Mouse (Mus musculus): ENCODE measurements around the gene Hdac11. TPM values are rescaled to one million over a fixed set of nuclear protein-coding genes. Genes with fewer than 3 reads are reported as not detected.
"Not testable (repeated sequence)": the region's sequence is repeated elsewhere in the genome, so short reads cannot be mapped to it uniquely, and the experiment has no call there.

The Hdac11 gene
- polyA plus RNA-seq, 1 experiment, result 0.46 TPM

- no peaks in the 10 kb centered on the region for H3K27me3 ChIP-seq (replicated peaks)
- peak overlapping the region; percentile 94 for H3K4me3 ChIP-seq (replicated peaks)
- TF ChIP-seq GATA1 (IDR thresholded peaks at IDR 0.05; ENCODE audit: borderline replicate concordance, low read length), result no peak
- TF ChIP-seq FLI1 (IDR thresholded peaks at IDR 0.05; ENCODE audit: low read length), result no peak
- 0 out of 2 replicates have a peak, but pooled peaks cover 2% of the 10 kb centered on the region for H3K9me3 ChIP-seq
- peaks cover 60% of the 10 kb centered on the region for H3K4me1 ChIP-seq
- peaks cover 6% of the 10 kb centered on the region for H3K36me3 ChIP-seq (replicated peaks; ENCODE audit: low read length)
These were observed 40.6 kb upstream of the Hdac11 start for GRCm38 (mm10) chr6:91115863-91116243.

- H3K36me3 ChIP-seq (replicated peaks; ENCODE audit: low read length), result peaks cover 6% of the 10 kb centered on the region
- no peak for TF ChIP-seq GATA1 (IDR thresholded peaks at IDR 0.05; ENCODE audit: borderline replicate concordance, low read length)
- no peak for TF ChIP-seq FLI1 (IDR thresholded peaks at IDR 0.05; ENCODE audit: low read length)
- H3K4me1 ChIP-seq, result peaks cover 54% of the 10 kb centered on the region
- H3K4me3 ChIP-seq (replicated peaks), result peak within 1 kb of the TSS; percentile 94
- peaks cover 7% of the 10 kb centered on the region for H3K9me3 ChIP-seq
- H3K27me3 ChIP-seq (replicated peaks), result no peaks in the 10 kb centered on the region
These were observed 40.0 kb upstream of the Hdac11 start, which contains the start of gene Nup210 for GRCm38 (mm10) chr6:91116244-91117145. Gene Nup210 (minus strand): TSS chr6:91116829.

GRCm38 (mm10) chr6:91117149-91117548, 39.3 kb upstream of the Hdac11 start:
- TF ChIP-seq FLI1 (IDR thresholded peaks at IDR 0.05; ENCODE audit: low read length), result no peak
- TF ChIP-seq GATA1 (IDR thresholded peaks at IDR 0.05; ENCODE audit: borderline replicate concordance, low read length), result no peak
- H3K4me1 ChIP-seq, result peaks cover 48% of the 10 kb centered on the region
- peak overlapping the region; percentile 94 for H3K4me3 ChIP-seq (replicated peaks)
- peaks cover 3% of the 10 kb centered on the region for H3K36me3 ChIP-seq (replicated peaks; ENCODE audit: low read length)
- peaks cover 2% of the 10 kb centered on the region for H3K27me3 ChIP-seq (replicated peaks)
- peaks cover 13% of the 10 kb centered on the region for H3K9me3 ChIP-seq

GRCm38 (mm10) chr6:91118526-91118925, 37.9 kb upstream of the Hdac11 start:
- peaks cover 42% of the 10 kb centered on the region for H3K4me1 ChIP-seq
- no peak for TF ChIP-seq FLI1 (IDR thresholded peaks at IDR 0.05; ENCODE audit: low read length)
- no peak for TF ChIP-seq GATA1 (IDR thresholded peaks at IDR 0.05; ENCODE audit: borderline replicate concordance, low read length)
- no peak overlapping the region for H3K4me3 ChIP-seq (replicated peaks)
- H3K27me3 ChIP-seq (replicated peaks), result peaks cover 4% of the 10 kb centered on the region
- peaks cover 12% of the 10 kb centered on the region for H3K9me3 ChIP-seq
- no peaks in the 10 kb centered on the region for H3K36me3 ChIP-seq (replicated peaks; ENCODE audit: low read length)

- no peaks in the 10 kb centered on the region for H3K36me3 ChIP-seq (replicated peaks; ENCODE audit: low read length)
- H3K4me1 ChIP-seq, result peaks cover 32% of the 10 kb centered on the region
- peaks cover 13% of the 10 kb centered on the region for H3K27me3 ChIP-seq (replicated peaks)
- H3K9me3 ChIP-seq, result peaks cover 12% of the 10 kb centered on the region
- no peak overlapping the region for H3K4me3 ChIP-seq (replicated peaks)
- TF ChIP-seq FLI1 (IDR thresholded peaks at IDR 0.05; ENCODE audit: low read length), result no peak
- TF ChIP-seq GATA1 (IDR thresholded peaks at IDR 0.05; ENCODE audit: borderline replicate concordance, low read length), result no peak
These were observed 36.3 kb upstream of the Hdac11 start for GRCm38 (mm10) chr6:91120206-91120605.

- H3K4me1 ChIP-seq, result peaks cover 23% of the 10 kb centered on the region
- peaks cover 17% of the 10 kb centered on the region for H3K27me3 ChIP-seq (replicated peaks)
- not testable (repeated sequence) for H3K36me3 ChIP-seq (replicated peaks; ENCODE audit: low read length); H3K4me3 ChIP-seq (replicated peaks)
- H3K9me3 ChIP-seq, result peaks cover 12% of the 10 kb centered on the region
These were observed 35.4 kb upstream of the Hdac11 start for GRCm38 (mm10) chr6:91121089-91121488.

GRCm38 (mm10) chr6:91123453-91123852, 33.0 kb upstream of the Hdac11 start:
- H3K4me3 ChIP-seq (replicated peaks), result no peak overlapping the region
- H3K27me3 ChIP-seq (replicated peaks), result peaks cover 31% of the 10 kb centered on the region
- H3K9me3 ChIP-seq, result peaks cover 12% of the 10 kb centered on the region
- TF ChIP-seq GATA1 (IDR thresholded peaks at IDR 0.05; ENCODE audit: borderline replicate concordance, low read length) (no peak), FLI1 (IDR thresholded peaks at IDR 0.05; ENCODE audit: low read length) (no peak)
- H3K36me3 ChIP-seq (replicated peaks; ENCODE audit: low read length), result no peaks in the 10 kb centered on the region
- peaks cover 16% of the 10 kb centered on the region for H3K4me1 ChIP-seq

GRCm38 (mm10) chr6:91124286-91125227, 31.9 kb upstream of the Hdac11 start:
- Histone ChIP-seq H3K9me3 (peaks cover 17% of the 10 kb centered on the region), H3K4me1 (peaks cover 22% of the 10 kb centered on the region), H3K36me3 (replicated peaks; ENCODE audit: low read length) (no peaks in the 10 kb centered on the region), H3K27me3 (replicated peaks) (peaks cover 36% of the 10 kb centered on the region), H3K4me3 (replicated peaks) (peak overlapping the region; percentile 5)
- no peak for TF ChIP-seq FLI1 (IDR thresholded peaks at IDR 0.05; ENCODE audit: low read length)
- TF ChIP-seq GATA1 (IDR thresholded peaks at IDR 0.05; ENCODE audit: borderline replicate concordance, low read length), result no peak

- Histone ChIP-seq H3K4me3 (replicated peaks) (no peak overlapping the region), H3K4me1 (peaks cover 22% of the 10 kb centered on the region), H3K36me3 (replicated peaks; ENCODE audit: low read length) (no peaks in the 10 kb centered on the region), H3K27me3 (replicated peaks) (peaks cover 38% of the 10 kb centered on the region), H3K9me3 (peaks cover 17% of the 10 kb centered on the region)
- TF ChIP-seq FLI1 (IDR thresholded peaks at IDR 0.05; ENCODE audit: low read length) (no peak), GATA1 (IDR thresholded peaks at IDR 0.05; ENCODE audit: borderline replicate concordance, low read length) (no peak)
These were observed 31.3 kb upstream of the Hdac11 start for GRCm38 (mm10) chr6:91125228-91125585.

All from megakaryocyte, embryonic 14.5 days (primary cell).